Mouse (Mus musculus) spleen, adult 2 months (tissue): ENCODE results near the gene Dennd6b. TPM values are rescaled to one million over a fixed set of nuclear protein-coding genes. Genes with fewer than 3 reads are reported as not detected.

Experiments
- DNase-seq, 2 experiments: peaks; one replicate each; pipeline versions ENCODE4 v3.0.0 to v3.0.0-alpha.2; 2012 to 2021; ENCODE audit warnings: low spot score in 2 of 2, low read depth in 1 of 2
- H3K27ac ChIP-seq: fragments of 200-500 bp; 2 replicates; pipeline ENCODE4 v1.5.1; 2012; ENCODE audit warnings: low read length, inconsistent platforms; ENCODE audit not compliant: insufficient read depth
- H3K27me3 ChIP-seq: fragments of 200-500 bp; 2 replicates; pipeline ENCODE4 v1.6.1; 2012; ENCODE audit warnings: mild to moderate bottlenecking, moderate library complexity, low read length, inconsistent platforms; ENCODE audit not compliant: control insufficient read depth, insufficient read depth
- H3K36me3 ChIP-seq: fragments of 200-500 bp; 2 replicates; pipeline ENCODE4 v1.6.1; 2012; ENCODE audit warnings: mild to moderate bottlenecking, low read length, inconsistent platforms; ENCODE audit not compliant: control insufficient read depth, insufficient read depth
- H3K4me1 ChIP-seq: fragments of 200-500 bp; 2 replicates; pipeline ENCODE4 v1.6.1; 2011; ENCODE audit warnings: inconsistent platforms; ENCODE audit not compliant: control insufficient read depth, insufficient read depth, insufficient read length
- H3K4me3 ChIP-seq: fragments of 200-500 bp; 2 replicates; pipeline ENCODE4 v1.5.1; 2011; ENCODE audit warnings: mild to moderate bottlenecking, inconsistent platforms; ENCODE audit not compliant: insufficient read depth, insufficient read length; ENCODE audit errors: extremely low read depth
- CTCF ChIP-seq: fragments of 200-500 bp; IDR thresholded peaks from 2 replicates; pipeline ENCODE4 v1.5.1; 2011; ENCODE audit warnings: mild to moderate bottlenecking, inconsistent platforms; ENCODE audit not compliant: insufficient read depth, insufficient read length, insufficient replicate concordance; ENCODE audit errors: extremely low read depth
- POLR2A ChIP-seq: fragments of 200-500 bp; IDR thresholded peaks from 2 replicates; pipeline ENCODE4 v1.6.1; 2011; ENCODE audit warnings: low read depth, low read length, inconsistent platforms
- WGBS: fragments of 180-500 bp; shearing (Covaris S2); methylation state at CpG from one replicate; pipeline ENCODE4 v1.1.7; 2018; 5-methylcytosine and 5-hydroxymethylcytosine counted together
- polyA plus RNA-seq: library from polyadenylated mRNA; depleted of rRNA; stranded (reverse); fragments of >200 nt; gene quantifications from 2 replicates; pipeline ENCODE4 v1.2.3, GENCODE M21; 2012; rRNA removed

Dennd6b gene
- polyA plus RNA-seq, 1 experiment: 25.2 TPM

- H3K4me3 ChIP-seq: no peak overlapping the region
- H3K4me1 ChIP-seq: peaks cover 11% of the 10 kb centered on the region
- no peak overlapping the region for H3K27ac ChIP-seq
- peaks cover 13% of the 10 kb centered on the region for H3K27me3 ChIP-seq
- 87% methylated on average over 5 of the region's 6 CpGs for WGBS
- DNase-seq: no peak
- no peak for TF ChIP-seq CTCF
- peaks cover 1% of the 10 kb centered on the region; the same call in 1 of the 2 replicates for H3K36me3 ChIP-seq
These were observed 57.8 kb downstream of the Dennd6b start for GRCm38 (mm10) chr15:89138531-89138930.

GRCm38 (mm10) chr15:89138046-89138405 is 58.3 kb downstream of the Dennd6b start:
- TF ChIP-seq CTCF: no peak
- DNase-seq: no peak
- Histone ChIP-seq H3K27ac (no peak overlapping the region), H3K27me3 (peaks cover 13% of the 10 kb centered on the region), H3K36me3 (no peaks in the 10 kb centered on the region), H3K4me3 (no peak overlapping the region), H3K4me1 (peaks cover 11% of the 10 kb centered on the region)
- 89% methylated on average over 7 of the region's 7 CpGs for WGBS

GRCm38 (mm10) chr15:89137378-89138045 is 58.8 kb downstream of the Dennd6b start:
- Histone ChIP-seq H3K27ac (no peak overlapping the region), H3K27me3 (peaks cover 13% of the 10 kb centered on the region), H3K4me3 (no peak overlapping the region), H3K4me1 (peaks cover 14% of the 10 kb centered on the region), H3K36me3 (no peaks in the 10 kb centered on the region)
- WGBS: 81% methylated on average over 11 of the region's 11 CpGs
- TF ChIP-seq POLR2A (no peak), CTCF (no peak)
- no peak for DNase-seq

- Histone ChIP-seq H3K27me3 (peaks cover 13% of the 10 kb centered on the region), H3K4me1 (peaks cover 22% of the 10 kb centered on the region), H3K27ac (no peak overlapping the region), H3K36me3 (no peaks in the 10 kb centered on the region), H3K4me3 (no peak overlapping the region)
- TF ChIP-seq CTCF (no peak), POLR2A (no peak)
- WGBS: 95% methylated on average over 5 of the region's 5 CpGs
- DNase-seq: no peak
These were observed 59.7 kb downstream of the Dennd6b start for GRCm38 (mm10) chr15:89136461-89137155.

Other genes starting within 250 kb of the Dennd6b start
- gene Ttll8, start 242.1 kb downstream of the Dennd6b start, polyA plus RNA-seq: not detected in 2 replicates
- gene Mlc1, start 217.5 kb downstream of the Dennd6b start, polyA plus RNA-seq: 1.1 TPM in 2 replicates
- gene Mov10l1, start 213.6 kb downstream of the Dennd6b start, polyA plus RNA-seq: not detected in 2 replicates
- gene Panx2, start 136.8 kb downstream of the Dennd6b start, polyA plus RNA-seq: not detected in 2 replicates
- gene Trabd, start 121.4 kb downstream of the Dennd6b start, polyA plus RNA-seq: 59.5 and 69.9 TPM in 2 replicates
- gene Selenoo, start 107.4 kb downstream of the Dennd6b start, polyA plus RNA-seq: 27.7 and 41.4 TPM in 2 replicates
- 38.4 and 45.1 TPM in 2 replicates for gene Tubgcp6, start 73.4 kb downstream of the Dennd6b start, polyA plus RNA-seq
- 76.2 and 86.8 TPM in 2 replicates for gene Hdac10, start 67.8 kb downstream of the Dennd6b start, polyA plus RNA-seq
- gene Mapk12, start 55.8 kb downstream of the Dennd6b start, polyA plus RNA-seq: 3.7 and 3.9 TPM in 2 replicates
- 29.0 and 35.1 TPM in 2 replicates for gene Mapk11, start 46.9 kb downstream of the Dennd6b start, polyA plus RNA-seq
- gene Plxnb2, start 15.7 kb downstream of the Dennd6b start, polyA plus RNA-seq: 89.4 and 96.8 TPM in 2 replicates
- 120 and 255 TPM in 2 replicates for gene Ppp6r2, start 15.1 kb upstream of the Dennd6b start, polyA plus RNA-seq
- gene Sbf1, start 118.8 kb upstream of the Dennd6b start, polyA plus RNA-seq: 320 and 349 TPM in 2 replicates
- gene Adm2, start 126.2 kb upstream of the Dennd6b start, polyA plus RNA-seq: 3.5 and 6.5 TPM in 2 replicates
- gene Miox, start 137.9 kb upstream of the Dennd6b start, polyA plus RNA-seq: 0.31 and 1.4 TPM in 2 replicates
- 51.5 and 53.6 TPM in 2 replicates for gene Lmf2, start 159.2 kb upstream of the Dennd6b start, polyA plus RNA-seq
- 113 and 131 TPM in 2 replicates for gene Ncaph2, start 159.2 kb upstream of the Dennd6b start, polyA plus RNA-seq
- gene Sco2, start 177.3 kb upstream of the Dennd6b start, polyA plus RNA-seq: 26.6 and 28.4 TPM in 2 replicates
- gene Tymp, start 180.5 kb upstream of the Dennd6b start, polyA plus RNA-seq: 2.9 and 4.6 TPM in 2 replicates
- gene Odf3b, start 182.8 kb upstream of the Dennd6b start, polyA plus RNA-seq: 1.5 and 1.6 TPM in 2 replicates
- 0.02 TPM in 1 of 2 replicates, not detected in the other for gene Klhdc7b, start 188.4 kb upstream of the Dennd6b start, polyA plus RNA-seq
- not detected in 2 replicates for gene Syce3, start 214.0 kb upstream of the Dennd6b start, polyA plus RNA-seq
- gene Cpt1b, start 229.4 kb upstream of the Dennd6b start, polyA plus RNA-seq: 1.7 and 1.8 TPM in 2 replicates
- 0.75 and 0.82 TPM in 2 replicates for gene C730034F03Rik, start 233.1 kb upstream of the Dennd6b start, polyA plus RNA-seq
- gene Gm44502, start 233.2 kb upstream of the Dennd6b start, polyA plus RNA-seq: 2.0 and 2.2 TPM in 2 replicates
- 62.6 and 72.1 TPM in 2 replicates for gene Chkb, start 233.4 kb upstream of the Dennd6b start, polyA plus RNA-seq